Mouse (Mus musculus): ENCODE measurements around the gene Elmsan1.
A peak's percentile ranks its signal among the peaks of the same experiment; 100 is the strongest.

The Elmsan1 gene

GRCm38 (mm10) chr12:84214495-84215175 is 4.0 kb downstream of the Elmsan1 start:
- DNase-seq, result peak; percentile 38

- peak; percentile 75 for DNase-seq
These were observed 6.4 kb downstream of the Elmsan1 start for GRCm38 (mm10) chr12:84212297-84212696.

GRCm38 (mm10) chr12:84211021-84211538 is 7.6 kb downstream of the Elmsan1 start:
- no peak for DNase-seq

GRCm38 (mm10) chr12:84210288-84210687 is 8.4 kb downstream of the Elmsan1 start:
- DNase-seq, result no peak

GRCm38 (mm10) chr12:84209093-84209492 is 9.6 kb downstream of the Elmsan1 start:
- DNase-seq, result no peak

GRCm38 (mm10) chr12:84207209-84207817 is 11.4 kb downstream of the Elmsan1 start:
- peak; percentile 62 for DNase-seq

GRCm38 (mm10) chr12:84206525-84206924 is 12.2 kb downstream of the Elmsan1 start:
- DNase-seq, result no peak

- no peak for DNase-seq
These were observed 13.0 kb downstream of the Elmsan1 start for GRCm38 (mm10) chr12:84205659-84206185.

- no peak for DNase-seq
These were observed 14.0 kb downstream of the Elmsan1 start for GRCm38 (mm10) chr12:84204662-84205061.

GRCm38 (mm10) chr12:84203778-84204216 is 14.9 kb downstream of the Elmsan1 start:
- DNase-seq, result no peak

- no peak for DNase-seq
These were observed 15.4 kb downstream of the Elmsan1 start for GRCm38 (mm10) chr12:84203170-84203777.

- DNase-seq, result no peak
These were observed 16.1 kb downstream of the Elmsan1 start for GRCm38 (mm10) chr12:84202561-84202960.

- no peak for DNase-seq
These were observed 16.8 kb downstream of the Elmsan1 start for GRCm38 (mm10) chr12:84201686-84202484.

GRCm38 (mm10) chr12:84201222-84201621 is 17.5 kb downstream of the Elmsan1 start:
- DNase-seq, result no peak

- no peak for DNase-seq
These were observed 19.8 kb downstream of the Elmsan1 start for GRCm38 (mm10) chr12:84198880-84199279.

GRCm38 (mm10) chr12:84198076-84198679 is 20.5 kb downstream of the Elmsan1 start:
- no peak for DNase-seq

- DNase-seq, result no peak
These were observed 23.5 kb downstream of the Elmsan1 start for GRCm38 (mm10) chr12:84195195-84195594.

GRCm38 (mm10) chr12:84194400-84195109 is 24.1 kb downstream of the Elmsan1 start:
- DNase-seq, result no peak

- DNase-seq, result peak; percentile 94
These were observed 24.9 kb downstream of the Elmsan1 start for GRCm38 (mm10) chr12:84193642-84194399.

- DNase-seq, result peak; percentile 73
These were observed 25.7 kb downstream of the Elmsan1 start for GRCm38 (mm10) chr12:84192741-84193641.

Measured in lung, postnatal 14 days (tissue).